In genomic region chr12:9113652-9114051, GRCm38 (mm10) we compare ENCODE assay signal across 8 mouse cellular contexts.
DNase-seq lines count a peak whose midpoint lies in the region; ATAC-seq lines count a peak whose summit lies in the region.

No protein-coding gene starts in this region.

- peak; percentile 77 for ATAC-seq in frontal cortex, adult (ENCODE audit: low TSS enrichment)

- H3K4me3 ChIP-seq in brown adipose tissue, adult 24 weeks (ENCODE audit: insufficient read depth, low read depth, low read length), result no peak overlapping the region

- DNase-seq in frontal cortex, postnatal 10 days (ENCODE audit: low spot score in 2 of 2), result no peak
- peak; percentile 84 to 86 for DNase-seq in heart, adult 9 months (ENCODE audit: low spot score in 2 of 2)
- peak; percentile 11 to 67 for DNase-seq in lung, postnatal 4 days
- no peak for DNase-seq in kidney, postnatal 14 days
- no peak for DNase-seq in spleen, adult 12 weeks (ENCODE audit: low spot score)
- DNase-seq in natural killer cell, adult 2 months (ENCODE audit: low spot score in 2 of 2), result no peak

- 0 out of 2 replicates have a peak overlapping the region, but pooled peaks have one; percentile 33 for H3K27ac ChIP-seq in brown adipose tissue, adult 24 weeks (replicated peaks; ENCODE audit: low read depth, low read length)

- H3K4me1 ChIP-seq in brown adipose tissue, adult 24 weeks (ENCODE audit: control insufficient read depth, insufficient read depth, insufficient read length, low read length), result no peaks in the 10 kb centered on the region

Comparison
In these comparisons a context has a peak if more than half of its experiments do, and no peak if none do; other contexts are left out.
1. DNase-seq: peak in heart, adult 9 months (2 of 2) and lung, postnatal 4 days (2 of 2); none in frontal cortex, postnatal 10 days (0 of 2), kidney, postnatal 14 days (single experiment), spleen, adult 12 weeks (single experiment) and natural killer cell, adult 2 months (0 of 2).